Mouse (Mus musculus) right cerebral cortex, adult 18-20 months (tissue): ENCODE data around the gene Grik5.

Experiments
- DNase-seq: peaks from one replicate; pipeline ENCODE4 v3.0.0; 2022; ENCODE audit warnings: mixed read lengths

Grik5 gene

GRCm38 (mm10) chr7:24983396-24983795 is 88.8 kb downstream of the Grik5 start:
- no peak for DNase-seq

- DNase-seq: no peak
Observed at GRCm38 (mm10) chr7:24980439-24980838, 91.7 kb downstream of the Grik5 start.

GRCm38 (mm10) chr7:24978781-24979180 is 93.4 kb downstream of the Grik5 start:
- no peak for DNase-seq

- DNase-seq: no peak
Observed at GRCm38 (mm10) chr7:24974893-24975595, 97.1 kb downstream of the Grik5 start.

GRCm38 (mm10) chr7:24973902-24974301 is 98.2 kb downstream of the Grik5 start:
- no peak for DNase-seq

- no peak for DNase-seq
Observed at GRCm38 (mm10) chr7:24973208-24973607, 98.9 kb downstream of the Grik5 start.

- DNase-seq: peak; percentile 97
Observed at GRCm38 (mm10) chr7:24971972-24972893, 99.9 kb downstream of the Grik5 start, which contains the start of gene Rabac1. Rabac1 (minus strand) TSS chr7:24972754.

GRCm38 (mm10) chr7:24971261-24971971 is 100.7 kb downstream of the Grik5 start:
- DNase-seq: no peak

GRCm38 (mm10) chr7:24970341-24970740 is 101.8 kb downstream of the Grik5 start:
- DNase-seq: no peak

GRCm38 (mm10) chr7:24969805-24970204 is 102.3 kb downstream of the Grik5 start:
- DNase-seq: peak; percentile 72

GRCm38 (mm10) chr7:24968463-24968862 is 103.7 kb downstream of the Grik5 start:
- DNase-seq: no peak

GRCm38 (mm10) chr7:24967966-24968365 is 104.2 kb downstream of the Grik5 start:
- DNase-seq: no peak

GRCm38 (mm10) chr7:24964897-24965535 is 107.1 kb downstream of the Grik5 start:
- DNase-seq: peak; percentile 80

GRCm38 (mm10) chr7:24964288-24964687 is 107.9 kb downstream of the Grik5 start:
- no peak for DNase-seq
